Mouse (Mus musculus) bone marrow, adult 2 months (tissue): ENCODE data around the gene Glt28d2.

Experiments used
- CTCF ChIP-seq: fragments of 200-500 bp; IDR thresholded peaks from 2 replicates; pipeline ENCODE4 v1.5.1; 2011; ENCODE audit warnings: low read length, control low read depth; ENCODE audit not compliant: control insufficient read depth, insufficient read depth
- POLR2A ChIP-seq: fragments of 200-500 bp; IDR thresholded peaks from 2 replicates; pipeline ENCODE4 v1.6.1; 2011; ENCODE audit warnings: low read depth, mild to moderate bottlenecking, control low read depth, low read length, borderline replicate concordance; ENCODE audit not compliant: control insufficient read depth

- no peak for TF ChIP-seq CTCF
- TF ChIP-seq POLR2A: no peak
Observed at GRCm38 (mm10) chr3:85842177-85842880, 45.0 kb downstream of the Glt28d2 start.
